In the genomic region with DNA sequence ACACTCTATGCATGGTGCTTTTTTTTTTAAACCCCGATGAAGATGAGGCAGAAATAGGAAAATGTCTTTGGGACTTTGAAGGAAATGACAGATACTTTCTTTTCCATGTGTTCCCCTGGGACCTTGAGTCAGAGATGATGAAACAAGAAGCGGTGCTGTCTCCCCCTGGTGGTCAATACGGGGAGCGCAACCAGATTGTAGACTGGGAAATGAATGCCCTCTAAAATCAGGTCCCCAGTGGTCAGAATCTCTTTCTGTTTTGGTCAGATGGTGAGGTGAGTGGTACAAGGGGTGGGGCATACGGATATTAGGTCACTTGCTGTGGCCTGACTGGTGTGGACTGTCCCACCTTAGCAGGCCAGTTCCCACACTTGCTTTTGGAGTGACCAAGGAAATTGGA, we compare ENCODE assay signal across 8 mouse cellular contexts. TPM values are rescaled to one million over a fixed set of nuclear protein-coding genes. Genes with fewer than 3 reads are reported as not detected.
A peak's percentile ranks its signal among the peaks of the same experiment; 100 is the strongest.
DNase-seq lines count a peak whose midpoint lies in the region; ATAC-seq and TF ChIP-seq lines count a peak whose summit lies in the region.

No protein-coding gene starts in this region.

- POLR2A ChIA-PET in Patski (lab: Charles Lee): no interaction called here

- no peaks in the 10 kb centered on the region for H3K36me3 ChIP-seq in forebrain, embryonic 14.5 days (ENCODE audit: control insufficient read depth, insufficient read depth, low read length)
- H3K36me3 ChIP-seq in forebrain, embryonic 16.5 days (ENCODE audit: control insufficient read depth, insufficient read depth): no peaks in the 10 kb centered on the region

- ATAC-seq in forebrain, embryonic 14.5 days: no peak
- ATAC-seq in forebrain, embryonic 16.5 days: no peak
- ATAC-seq in Patski: no peak
- ATAC-seq in megakaryocyte, adult 5-6 weeks (ENCODE audit: poor library complexity, severe bottlenecking): peak; percentile 72

- in situ Hi-C loops in Patski (cut with MboI; ENCODE audit: low pct_unique_long_range_greater_than_20kb): no loop called here

- CTCF ChIA-PET in Patski (lab: Charles Lee): interaction anchor here (0.7 to 1.7 kb wide), 3 partner anchors 89 to 199 kb away, joined by 3 to 11 read pairs (median 4); partner anchors contain the start of gene Adra2b

- H3K27me3 ChIP-seq in forebrain, embryonic 14.5 days (replicated peaks; ENCODE audit: control insufficient read depth, insufficient read depth, low read length): no peaks in the 10 kb centered on the region
- H3K27me3 ChIP-seq in forebrain, embryonic 16.5 days (replicated peaks; ENCODE audit: control insufficient read depth, insufficient read depth, low read length): no peaks in the 10 kb centered on the region
- no peaks in the 10 kb centered on the region for H3K27me3 ChIP-seq in Patski

- no peaks in the 10 kb centered on the region for H3K4me1 ChIP-seq in forebrain, embryonic 14.5 days (ENCODE audit: control insufficient read depth, insufficient read depth, low read length)
- no peaks in the 10 kb centered on the region for H3K4me1 ChIP-seq in forebrain, embryonic 16.5 days (replicated peaks; ENCODE audit: control insufficient read depth, insufficient read depth, low read length)

- peak; percentile 96 for TF ChIP-seq CTCF in Patski (IDR thresholded peaks at IDR 0.05)
- TF ChIP-seq CTCF in layer of hippocampus, adult 2 months (conservative IDR thresholded peaks at IDR 0.05): peak; percentile 97

- no peak overlapping the region for H3K27ac ChIP-seq in forebrain, embryonic 14.5 days (ENCODE audit: low read depth, low read length)
- no peak overlapping the region for H3K27ac ChIP-seq in forebrain, embryonic 16.5 days (ENCODE audit: low read length)
- H3K27ac ChIP-seq in layer of hippocampus, adult 2 months: no peak overlapping the region

- intact Hi-C loops in gastrocnemius, postnatal 14 days (cut with DNase I; ENCODE audit: low total_unique reads): no loop called here

- 2% methylated on average over 5 of the region's 5 CpGs for WGBS in forebrain, embryonic 14.5 days
- WGBS in forebrain, embryonic 16.5 days: 5% methylated on average over 5 of the region's 5 CpGs

- H3K4me3 ChIP-seq in forebrain, embryonic 14.5 days (ENCODE audit: low read depth, low read length): no peak overlapping the region
- H3K4me3 ChIP-seq in forebrain, embryonic 16.5 days (replicated peaks; ENCODE audit: low read length): no peak overlapping the region
- H3K4me3 ChIP-seq in layer of hippocampus, adult 2 months: no peak overlapping the region

- H3K4me2 ChIP-seq in forebrain, embryonic 14.5 days (ENCODE audit: low read length): no peak overlapping the region
- no peak overlapping the region for H3K4me2 ChIP-seq in forebrain, embryonic 16.5 days (ENCODE audit: low read length)

- no peaks in the 10 kb centered on the region for H3K9me3 ChIP-seq in forebrain, embryonic 14.5 days (replicated peaks; ENCODE audit: control insufficient read depth, low read length)
- H3K9me3 ChIP-seq in forebrain, embryonic 16.5 days (ENCODE audit: control insufficient read depth, low read length): no peaks in the 10 kb centered on the region

- DNase-seq in forebrain, embryonic 14.5 days (ENCODE audit: low spot score): peak; percentile 79
- no peak for DNase-seq in Patski (ENCODE audit: low read depth, low spot score)
- DNase-seq in cerebellum, adult 9-11 months: peak; percentile 68
- DNase-seq in gastrocnemius, postnatal 14 days: peak; percentile 54
- peak; percentile 40 to 72 for DNase-seq in layer of hippocampus, adult 2 months (ENCODE audit: low spot score in 2 of 2)
- peak; percentile 31 for DNase-seq in spleen, adult 12 weeks (ENCODE audit: low spot score)

- H3K9ac ChIP-seq in forebrain, embryonic 14.5 days (ENCODE audit: low read length): no peak overlapping the region
- no peak overlapping the region for H3K9ac ChIP-seq in forebrain, embryonic 16.5 days (replicated peaks; ENCODE audit: low read depth, low read length)

RNA-seq across cellular contexts. Expression of gene Fahd2a, which starts 9.4 kb away (rescaled TPM):
- 32.1 and 32.8 TPM in 2 replicates for polyA plus RNA-seq in forebrain, embryonic 14.5 days (2014; fragmentation: Nextera tagmentation; extraction: Ambion mirVana)
- 26.1 and 26.8 TPM in 2 replicates for polyA plus RNA-seq in forebrain, embryonic 16.5 days (2015; fragmentation: Nextera tagmentation; extraction: Ambion mirVana)
- polyA plus RNA-seq in Patski (2021): 40.3 TPM
- total RNA-seq in gastrocnemius, postnatal 14 days (2021): 10 to 100 TPM; 14.5 to 17.5 TPM
- 10 to 100 TPM; 19.8 to 21.6 TPM for total RNA-seq in layer of hippocampus, adult 2 months (2021)
- total RNA-seq in megakaryocyte, adult 5-6 weeks (2015): 9.9 and 16.8 TPM in 2 replicates
- total RNA-seq in megakaryocyte, adult 5-6 weeks (2017): 6.4 and 9.7 TPM in 2 replicates

RNA-seq across cellular contexts. Expression of gene Gpat2, which starts 28.8 kb away (rescaled TPM):
- 0.21 TPM in 1 of 2 replicates, not detected in the other for polyA plus RNA-seq in forebrain, embryonic 14.5 days (2014; fragmentation: Nextera tagmentation; extraction: Ambion mirVana)
- polyA plus RNA-seq in forebrain, embryonic 16.5 days (2015; fragmentation: Nextera tagmentation; extraction: Ambion mirVana): 0.09 and 0.13 TPM in 2 replicates
- 0.05 TPM for polyA plus RNA-seq in Patski (2021)
- total RNA-seq in gastrocnemius, postnatal 14 days (2021): not detected
- total RNA-seq in layer of hippocampus, adult 2 months (2021): under 1 TPM; 0.12 to 0.31 TPM
- total RNA-seq in megakaryocyte, adult 5-6 weeks (2015): not detected in 2 replicates
- not detected in 2 replicates for total RNA-seq in megakaryocyte, adult 5-6 weeks (2017)
